Mouse (Mus musculus) kidney, postnatal 0 days (tissue): ENCODE data around the gene Cntnap2. TPM values are rescaled to one million over a fixed set of nuclear protein-coding genes. Genes with fewer than 3 reads are reported as not detected.
"Not testable (repeated sequence)": the region's sequence is repeated elsewhere in the genome, so short reads cannot be mapped to it uniquely, and the experiment has no call there.

Experiments
- ATAC-seq: fragments of 200-750 bp; cut with Nextera tagmentation; replicated peaks from 2 replicates; pipeline ENCODE4 v1.8.0; 2017; ENCODE audit warnings: low read depth, moderate number of reproducible peaks, moderate TSS enrichment, moderate library complexity; ENCODE audit not compliant: low FRiP score
- DNase-seq: peaks from one replicate; pipeline ENCODE4 v3.0.0-alpha.2; 2016; ENCODE audit warnings: low spot score
- H3K27ac ChIP-seq: fragments of 300-500 bp; sonication (generic); 2 replicates; pipeline ENCODE4 v1.5.1; 2014; ENCODE audit warnings: mild to moderate bottlenecking
- H3K27me3 ChIP-seq: fragments of 300-500 bp; sonication (generic); 2 replicates; pipeline ENCODE4 v1.6.1; 2014; ENCODE audit warnings: low read length, mixed read lengths; ENCODE audit not compliant: insufficient read depth
- H3K36me3 ChIP-seq: fragments of 300-500 bp; sonication (generic); 2 replicates; pipeline ENCODE4 v1.6.1; 2014; ENCODE audit warnings: low read length, mixed read lengths; ENCODE audit not compliant: insufficient read depth
- H3K4me1 ChIP-seq: fragments of 300-500 bp; sonication (generic); replicated peaks from 2 replicates; pipeline ENCODE4 v1.6.1; 2014; ENCODE audit warnings: antibody characterized with exemption, low read length, mixed read lengths; ENCODE audit not compliant: insufficient read depth
- H3K4me2 ChIP-seq: fragments of 300-500 bp; sonication (generic); 2 replicates; pipeline ENCODE4 v1.6.1; 2014; ENCODE audit warnings: mild to moderate bottlenecking, low read length, moderate library complexity, mixed read lengths
- H3K4me3 ChIP-seq: fragments of 300-500 bp; sonication (generic); replicated peaks from 2 replicates; pipeline ENCODE4 v1.5.1; 2014; ENCODE audit warnings: low read depth, low read length
- H3K9ac ChIP-seq: fragments of 300-500 bp; sonication (generic); 2 replicates; pipeline ENCODE4 v1.6.1; 2014; ENCODE audit warnings: low read depth, low read length
- H3K9me3 ChIP-seq: fragments of 300-500 bp; sonication (generic); replicated peaks from 2 replicates; pipeline ENCODE4 v1.6.1; 2016; ENCODE audit warnings: low read length, inconsistent platforms, mixed read lengths
- CTCF ChIP-seq: IDR thresholded peaks from 2 replicates; pipeline ENCODE4 v1.5.1; 2016; ENCODE audit warnings: antibody characterized with exemption, low read depth, mild to moderate bottlenecking, moderate library complexity
- WGBS: fragments of 180-500 bp; shearing (Covaris S2); extraction: QIAGEN DNeasy Blood & Tissue Kit; methylation state at CpG from one replicate; pipeline ENCODE4 v1.1.7; 2014; 5-methylcytosine and 5-hydroxymethylcytosine counted together
- polyA plus RNA-seq: library from polyadenylated mRNA; unstranded; fragments of >200 nt; fragmentation: Nextera tagmentation; extraction: Ambion mirVana; gene quantifications from 2 replicates; pipeline ENCODE4 v1.2.1, GENCODE M21; 2015

Cntnap2 gene
- polyA plus RNA-seq, 1 experiment from 2014 or later, result 2.8 TPM

DNA sequence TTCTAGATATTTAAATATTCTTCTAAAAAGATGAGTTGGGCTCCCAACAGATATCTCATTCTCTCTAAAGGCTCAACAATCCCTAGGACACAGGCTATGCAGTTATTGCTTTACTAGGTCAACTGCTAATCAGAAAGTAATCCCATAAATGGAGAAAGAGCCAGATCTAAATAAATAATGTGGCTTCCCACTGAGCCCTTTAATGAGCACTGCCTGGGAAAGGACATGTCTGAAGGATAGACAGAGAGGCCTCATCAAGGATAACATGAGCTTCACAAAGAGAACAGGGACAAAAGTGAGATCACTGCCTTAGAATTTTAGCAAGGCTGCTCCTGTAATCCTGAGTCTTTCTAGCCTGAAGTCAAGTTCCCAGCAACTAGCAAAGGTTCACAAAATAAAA lies 2138.4 kb downstream of the Cntnap2 start:
- Histone ChIP-seq H3K4me2 (no peak overlapping the region), H3K9ac (no peak overlapping the region), H3K9me3 (no peaks in the 10 kb centered on the region), H3K27ac (no peak overlapping the region), H3K27me3 (no peaks in the 10 kb centered on the region), H3K36me3 (no peaks in the 10 kb centered on the region), H3K4me1 (no peaks in the 10 kb centered on the region), H3K4me3 (no peak overlapping the region)
- ATAC-seq (no peak), DNase-seq (no peak)
- TF ChIP-seq CTCF, result no peak

- DNase-seq (no peak), ATAC-seq (no peak)
- Histone ChIP-seq H3K4me3 (no peak overlapping the region), H3K4me1 (no peaks in the 10 kb centered on the region), H3K9ac (no peak overlapping the region), H3K9me3 (no peaks in the 10 kb centered on the region), H3K4me2 (no peak overlapping the region), H3K27me3 (no peaks in the 10 kb centered on the region), H3K27ac (no peak overlapping the region), H3K36me3 (no peaks in the 10 kb centered on the region)
- no peak for TF ChIP-seq CTCF
Observed at GRCm38 (mm10) chr6:47200671-47201070, 2141.5 kb downstream of the Cntnap2 start.

DNA sequence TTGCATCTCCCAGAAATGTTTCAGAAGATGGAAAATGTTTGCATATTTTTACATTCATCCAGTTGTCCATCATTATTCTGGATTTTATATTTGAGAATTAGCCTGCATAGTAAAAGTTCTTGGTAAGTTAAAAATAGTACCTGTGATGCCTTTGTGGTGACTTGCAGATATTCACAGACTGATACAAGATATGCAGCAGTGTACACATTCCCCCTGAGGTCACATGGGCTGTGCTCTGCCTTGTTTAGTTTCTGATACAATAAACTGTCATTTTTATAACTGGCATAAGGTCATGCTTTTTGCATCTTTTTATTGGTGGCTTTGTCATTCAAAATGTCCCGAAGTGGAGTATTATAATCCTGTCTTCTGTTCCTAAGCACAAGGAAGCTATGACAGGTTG lies 2148.9 kb downstream of the Cntnap2 start:
- Histone ChIP-seq H3K4me2 (no peak overlapping the region), H3K36me3 (no peaks in the 10 kb centered on the region), H3K4me1 (no peaks in the 10 kb centered on the region), H3K27me3 (no peaks in the 10 kb centered on the region), H3K9me3 (no peaks in the 10 kb centered on the region), H3K9ac (no peak overlapping the region), H3K27ac (no peak overlapping the region), H3K4me3 (no peak overlapping the region)
- DNase-seq, result no peak
- no peak for ATAC-seq
- 77% methylated on average over 1 of the region's 1 CpGs for WGBS
- TF ChIP-seq CTCF, result no peak

- Histone ChIP-seq H3K27ac (no peak overlapping the region), H3K4me3 (no peak overlapping the region), H3K4me2 (no peak overlapping the region), H3K9me3 (no peaks in the 10 kb centered on the region), H3K4me1 (no peaks in the 10 kb centered on the region), H3K36me3 (no peaks in the 10 kb centered on the region), H3K27me3 (no peaks in the 10 kb centered on the region), H3K9ac (no peak overlapping the region)
- no peak for TF ChIP-seq CTCF
- ATAC-seq (no peak), DNase-seq (no peak)
Observed at GRCm38 (mm10) chr6:47214731-47215130, 2155.6 kb downstream of the Cntnap2 start.

- H3K9me3 ChIP-seq, ATAC-seq, H3K4me2 ChIP-seq, H3K4me1 ChIP-seq, H3K27ac ChIP-seq, H3K27me3 ChIP-seq, DNase-seq, H3K9ac ChIP-seq, H3K36me3 ChIP-seq, H3K4me3 ChIP-seq: not testable (repeated sequence)
- 39% methylated on average over 1 of the region's 1 CpGs for WGBS
Observed at GRCm38 (mm10) chr6:47223578-47223977, 2164.4 kb downstream of the Cntnap2 start.

- WGBS, result 72% methylated on average over 3 of the region's 3 CpGs
- not testable (repeated sequence) for H3K4me1 ChIP-seq, ATAC-seq
Observed at GRCm38 (mm10) chr6:47225391-47225790, 2166.2 kb downstream of the Cntnap2 start.

DNA sequence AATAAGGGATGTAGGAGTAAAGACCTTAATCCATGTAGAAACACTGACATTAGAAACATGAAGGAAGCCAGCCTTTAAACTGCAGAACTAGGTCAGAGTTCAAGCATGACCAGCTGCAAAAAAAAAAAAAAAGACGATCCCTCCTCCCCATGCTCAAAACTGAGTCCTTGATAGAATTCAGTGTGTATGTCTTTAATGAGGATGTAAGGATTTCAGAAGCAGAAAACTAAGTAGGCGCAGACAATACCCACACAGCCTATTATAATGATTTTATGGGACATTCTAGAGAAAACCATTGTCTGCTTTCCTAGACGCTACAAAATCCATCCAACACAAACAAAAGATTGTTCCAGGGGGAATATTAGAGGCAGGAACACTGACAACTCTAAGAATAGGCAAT lies 2168.4 kb downstream of the Cntnap2 start:
- Histone ChIP-seq H3K36me3 (no peaks in the 10 kb centered on the region), H3K4me3 (no peak overlapping the region), H3K9ac (no peak overlapping the region), H3K4me2 (no peak overlapping the region), H3K9me3 (no peaks in the 10 kb centered on the region), H3K4me1 (no peaks in the 10 kb centered on the region), H3K27me3 (no peaks in the 10 kb centered on the region), H3K27ac (no peak overlapping the region)
- WGBS, result 43% methylated on average over 3 of the region's 3 CpGs
- ATAC-seq (no peak), DNase-seq (no peak)
- TF ChIP-seq CTCF, result no peak

More at GRCm38 (mm10) chr6:47225391-47225790, 2166.2 kb downstream of the Cntnap2 start:
- not testable (repeated sequence) for H3K9ac ChIP-seq, H3K9me3 ChIP-seq, H3K36me3 ChIP-seq, H3K4me2 ChIP-seq, DNase-seq, H3K27ac ChIP-seq, H3K27me3 ChIP-seq, H3K4me3 ChIP-seq
